Mouse (Mus musculus) G1E (cell line): ENCODE data around the gene Prss32. TPM values are rescaled to one million over a fixed set of nuclear protein-coding genes. Genes with fewer than 3 reads are reported as not detected.

Source experiments
- ATAC-seq: 2 replicates; pipeline ENCODE4 v1.8.0; 2016; ENCODE audit warnings: mild to moderate bottlenecking; ENCODE audit not compliant: insufficient number of reproducible peaks, poor library complexity, low FRiP score, severe bottlenecking; ENCODE audit errors: extremely low read depth
- DNase-seq: peaks from one replicate; pipeline ENCODE4 v3.0.0; 2012; ENCODE audit warnings: low spot score
- H3K27me3 ChIP-seq: 2 replicates; pipeline ENCODE4 v1.6.1; 2012; ENCODE audit warnings: mild to moderate bottlenecking, low read length, inconsistent platforms; ENCODE audit not compliant: insufficient read depth
- H3K36me3 ChIP-seq: replicated peaks from 2 replicates; pipeline ENCODE3; 2012; ENCODE audit warnings: mild to moderate bottlenecking, inconsistent platforms
- H3K4me1 ChIP-seq: 2 replicates; pipeline ENCODE4 v1.6.1; 2012; ENCODE audit warnings: low read depth, low read length, inconsistent platforms, mixed read lengths; ENCODE audit not compliant: insufficient read depth
- H3K4me3 ChIP-seq: 2 replicates; pipeline ENCODE4 v1.5.1; 2012; ENCODE audit warnings: low read depth, mild to moderate bottlenecking, inconsistent platforms, low read length, moderate library complexity, mixed read lengths
- H3K9me3 ChIP-seq: replicated peaks from 2 replicates; pipeline ENCODE4 v1.6.1; 2012; ENCODE audit warnings: inconsistent platforms
- CTCF ChIP-seq: IDR thresholded peaks from 2 replicates; pipeline ENCODE4 v1.5.1; 2012; ENCODE audit warnings: low read depth, low read length, inconsistent platforms, mixed read lengths
- GATA1 ChIP-seq: IDR thresholded peaks from 2 replicates; pipeline ENCODE4 v1.6.1; 2012; ENCODE audit warnings: borderline replicate concordance, low read length, inconsistent platforms, mixed read lengths
- GATA2 ChIP-seq: IDR thresholded peaks from 2 replicates; pipeline ENCODE4 v1.6.1; 2012; ENCODE audit warnings: low read depth, low read length, inconsistent platforms, borderline replicate concordance
- POLR2AphosphoS5 ChIP-seq: IDR thresholded peaks from 2 replicates; pipeline ENCODE4 v1.6.1; 2012; ENCODE audit warnings: low read depth, low read length, inconsistent platforms; ENCODE audit not compliant: insufficient replicate concordance
- TAL1 ChIP-seq: conservative IDR thresholded peaks from 2 replicates; pipeline ENCODE4 v1.6.1; 2012; ENCODE audit warnings: low read depth, low read length, inconsistent platforms, mixed read lengths
- polyA plus RNA-seq: library from polyadenylated mRNA; stranded (reverse); fragments of >175 nt; gene quantifications from 2 replicates; pipeline ENCODE4 v1.2.3, GENCODE M21; 2012
- total RNA-seq, 2 experiments: library from RNA; stranded (forward) in 1 of 2; stranded (reverse) in 1 of 2; fragments of 200-1000 nt in 1 of 2; fragments of >200 nt in 1 of 2; fragmentation: Nextera tagmentation in 1 of 2; gene quantifications; 2 replicates each; pipeline ENCODE4 v1.2.3; 2014 to 2017

The Prss32 gene
- total and polyA plus RNA-seq, 3 experiments = 0.05 TPM; not detected in 2

DNA sequence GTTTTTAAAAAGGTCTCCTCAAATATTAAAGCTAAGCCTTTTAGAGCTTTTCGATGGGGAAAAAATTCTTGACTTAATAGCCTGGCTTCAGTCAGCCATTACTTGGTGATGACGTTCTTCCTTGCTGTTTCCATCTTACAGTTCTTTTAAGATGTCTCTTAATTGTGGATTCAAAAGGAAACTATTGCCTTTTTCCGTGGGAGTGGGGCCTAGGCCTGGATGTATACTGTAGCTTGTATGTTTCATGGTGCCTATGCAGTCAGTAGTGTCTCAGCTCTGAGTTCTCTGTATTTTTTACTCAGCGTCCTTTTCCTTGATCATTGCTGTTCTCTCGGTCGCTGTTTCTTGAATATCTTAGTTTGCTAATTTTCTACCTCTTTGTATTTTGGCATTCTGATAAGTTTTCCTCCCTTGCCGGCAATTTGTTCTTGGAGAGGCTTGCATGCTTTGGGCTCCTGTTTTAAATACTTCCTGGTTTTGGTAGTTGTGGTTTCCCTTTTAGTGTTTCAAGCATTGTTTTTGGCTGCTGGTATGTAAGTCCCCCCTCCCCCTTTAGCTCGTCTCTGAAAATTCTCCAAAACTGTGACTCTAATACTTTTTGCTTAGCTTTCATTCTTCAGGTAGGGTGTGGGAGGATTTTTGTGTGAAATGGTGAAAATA is 39.1 kb upstream of the Prss32 start:
- H3K27me3 ChIP-seq = no peaks in the 10 kb centered on the region
- no peak for TF ChIP-seq CTCF
- TF ChIP-seq POLR2AphosphoS5 = no peak
- no peak for TF ChIP-seq GATA1
- no peak for TF ChIP-seq TAL1
- TF ChIP-seq GATA2 = no peak
- peaks cover 35% of the 10 kb centered on the region for H3K36me3 ChIP-seq
- no peak for DNase-seq
- H3K4me3 ChIP-seq = peak overlapping the region; percentile 87
- peaks cover 27% of the 10 kb centered on the region for H3K4me1 ChIP-seq
- no peak for ATAC-seq
- no peaks in the 10 kb centered on the region for H3K9me3 ChIP-seq

DNA sequence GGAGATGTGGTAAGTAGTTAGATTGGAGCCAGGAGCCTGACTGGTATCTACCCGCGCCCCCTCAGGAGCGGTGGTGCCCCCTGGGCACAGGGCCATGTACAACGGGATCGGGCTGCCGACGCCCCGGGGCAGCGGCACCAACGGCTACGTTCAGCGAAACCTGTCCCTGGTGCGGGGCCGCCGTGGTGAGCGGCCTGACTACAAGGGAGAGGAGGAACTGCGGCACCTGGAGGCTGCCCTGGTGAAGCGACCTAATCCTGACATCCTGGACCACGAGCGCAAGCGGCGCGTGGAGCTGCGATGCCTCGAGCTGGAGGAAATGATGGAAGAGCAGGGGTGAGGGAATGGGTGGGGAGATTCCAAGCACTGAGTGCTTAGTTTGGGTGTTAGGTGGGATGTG is 36.8 kb upstream of the Prss32 start:
- no peak for ATAC-seq
- TF ChIP-seq CTCF (no peak), GATA1 (no peak), TAL1 (no peak), GATA2 (no peak), POLR2AphosphoS5 (no peak)
- no peak for DNase-seq
- peaks cover 23% of the 10 kb centered on the region for H3K4me1 ChIP-seq
- H3K4me3 ChIP-seq = peak overlapping the region; percentile 60; the same call in 1 of the 2 replicates
- H3K27me3 ChIP-seq = no peaks in the 10 kb centered on the region
- peaks cover 57% of the 10 kb centered on the region for H3K36me3 ChIP-seq
- no peaks in the 10 kb centered on the region for H3K9me3 ChIP-seq

DNA sequence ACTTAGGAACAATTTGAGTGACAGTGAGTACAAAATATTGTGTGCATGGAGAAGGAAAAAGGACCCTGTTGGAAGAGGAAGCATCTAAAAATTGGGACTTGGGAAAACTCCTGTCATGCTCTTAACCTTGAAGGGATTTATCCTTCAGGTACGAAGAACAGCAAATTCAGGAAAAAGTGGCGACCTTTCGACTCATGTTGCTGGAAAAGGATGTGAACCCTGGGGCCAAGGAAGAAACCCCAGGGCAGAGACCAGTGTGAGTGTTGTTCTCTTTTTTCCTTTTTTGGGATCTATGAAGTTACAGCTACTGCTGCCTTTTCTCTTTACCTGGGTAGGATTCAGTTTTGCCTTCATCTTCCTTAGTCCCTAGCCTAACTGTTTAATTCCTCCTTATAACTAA is 35.7 kb upstream of the Prss32 start:
- Histone ChIP-seq H3K4me3 (no peak overlapping the region), H3K36me3 (peaks cover 68% of the 10 kb centered on the region), H3K27me3 (no peaks in the 10 kb centered on the region), H3K4me1 (peaks cover 19% of the 10 kb centered on the region), H3K9me3 (no peaks in the 10 kb centered on the region)
- ATAC-seq (no peak), DNase-seq (no peak)
- TF ChIP-seq GATA2 (no peak), GATA1 (no peak), TAL1 (no peak), POLR2AphosphoS5 (no peak), CTCF (no peak)

DNA sequence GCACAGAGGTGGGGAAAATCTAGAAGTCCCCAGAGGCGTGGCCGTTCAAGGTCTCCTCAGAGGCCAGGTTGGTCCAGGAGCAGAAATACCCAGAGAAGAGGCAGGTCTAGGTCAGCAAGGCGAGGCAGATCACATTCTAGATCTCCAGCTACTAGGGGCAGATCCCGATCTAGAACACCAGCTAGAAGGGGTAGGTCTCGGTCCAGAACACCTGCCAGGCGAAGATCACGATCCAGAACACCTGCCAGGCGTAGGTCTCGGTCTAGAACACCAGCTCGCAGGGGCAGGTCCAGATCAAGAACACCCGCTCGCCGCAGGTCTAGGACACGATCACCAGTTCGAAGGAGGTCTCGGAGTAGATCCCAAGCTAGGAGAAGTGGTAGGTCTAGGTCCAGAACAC is 28.0 kb upstream of the Prss32 start:
- TF ChIP-seq GATA2 (no peak), CTCF (no peak), GATA1 (no peak), TAL1 (no peak), POLR2AphosphoS5 (no peak)
- Histone ChIP-seq H3K4me1 (peaks cover 15% of the 10 kb centered on the region), H3K27me3 (peaks cover 3% of the 10 kb centered on the region; the same call in 1 of the 2 replicates), H3K9me3 (peaks cover 55% of the 10 kb centered on the region), H3K36me3 (peaks cover 98% of the 10 kb centered on the region), H3K4me3 (no peak overlapping the region; the same call in 1 of the 2 replicates)
- ATAC-seq (no peak), DNase-seq (no peak)

DNA sequence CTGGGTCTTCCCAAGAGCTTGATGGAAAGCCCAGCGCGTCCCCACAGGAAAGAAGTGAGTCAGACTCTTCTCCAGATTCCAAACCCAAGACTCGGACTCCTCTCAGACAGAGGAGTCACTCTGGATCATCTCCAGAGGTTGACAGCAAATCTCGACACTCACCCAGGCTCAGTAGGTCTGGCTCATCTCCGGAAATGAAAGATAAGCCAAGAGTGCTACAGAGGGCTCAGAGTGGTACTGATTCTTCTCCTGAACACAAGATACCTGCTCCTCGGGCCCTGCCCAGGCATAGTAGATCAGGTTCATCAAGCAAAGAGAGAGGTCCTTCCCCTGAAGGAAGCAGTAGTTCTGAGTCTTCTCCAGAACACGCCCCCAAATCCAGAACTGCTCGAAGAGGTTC is 25.1 kb upstream of the Prss32 start:
- DNase-seq (no peak), ATAC-seq (no peak)
- TF ChIP-seq GATA1 = no peak
- no peak for TF ChIP-seq TAL1
- no peak for TF ChIP-seq POLR2AphosphoS5
- TF ChIP-seq CTCF = no peak
- no peak for TF ChIP-seq GATA2
- peaks cover 100% of the 10 kb centered on the region for H3K36me3 ChIP-seq
- H3K9me3 ChIP-seq = peaks cover 59% of the 10 kb centered on the region
- no peak overlapping the region for H3K4me3 ChIP-seq
- peaks cover 3% of the 10 kb centered on the region; the same call in 1 of the 2 replicates for H3K27me3 ChIP-seq
- peaks cover 42% of the 10 kb centered on the region for H3K4me1 ChIP-seq

DNA sequence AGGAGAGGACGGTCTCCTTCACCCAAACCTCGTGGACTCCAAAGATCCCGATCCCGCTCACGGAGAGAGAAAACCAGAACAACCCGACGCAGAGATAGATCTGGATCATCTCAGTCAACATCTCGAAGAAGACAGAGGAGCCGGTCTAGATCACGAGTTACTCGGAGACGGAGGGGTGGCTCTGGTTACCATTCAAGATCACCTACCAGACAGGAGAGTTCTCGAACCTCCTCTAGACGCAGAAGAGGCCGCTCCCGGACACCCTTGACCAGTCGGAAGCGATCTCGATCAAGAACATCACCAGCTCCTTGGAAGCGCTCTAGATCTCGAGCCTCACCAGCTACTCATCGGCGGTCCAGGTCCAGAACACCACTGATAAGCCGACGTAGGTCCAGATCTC is 24.4 kb upstream of the Prss32 start:
- Histone ChIP-seq H3K4me3 (no peak overlapping the region; the same call in 1 of the 2 replicates), H3K4me1 (peaks cover 46% of the 10 kb centered on the region), H3K27me3 (peaks cover 3% of the 10 kb centered on the region; the same call in 1 of the 2 replicates), H3K9me3 (peaks cover 59% of the 10 kb centered on the region), H3K36me3 (peaks cover 100% of the 10 kb centered on the region)
- DNase-seq (no peak), ATAC-seq (no peak)
- no peak for TF ChIP-seq GATA2
- TF ChIP-seq TAL1 = no peak
- TF ChIP-seq GATA1 = no peak
- TF ChIP-seq POLR2AphosphoS5 = no peak
- no peak for TF ChIP-seq CTCF
